Mouse (Mus musculus): Measurements from ENCODE around the gene Txnip.

DNA sequence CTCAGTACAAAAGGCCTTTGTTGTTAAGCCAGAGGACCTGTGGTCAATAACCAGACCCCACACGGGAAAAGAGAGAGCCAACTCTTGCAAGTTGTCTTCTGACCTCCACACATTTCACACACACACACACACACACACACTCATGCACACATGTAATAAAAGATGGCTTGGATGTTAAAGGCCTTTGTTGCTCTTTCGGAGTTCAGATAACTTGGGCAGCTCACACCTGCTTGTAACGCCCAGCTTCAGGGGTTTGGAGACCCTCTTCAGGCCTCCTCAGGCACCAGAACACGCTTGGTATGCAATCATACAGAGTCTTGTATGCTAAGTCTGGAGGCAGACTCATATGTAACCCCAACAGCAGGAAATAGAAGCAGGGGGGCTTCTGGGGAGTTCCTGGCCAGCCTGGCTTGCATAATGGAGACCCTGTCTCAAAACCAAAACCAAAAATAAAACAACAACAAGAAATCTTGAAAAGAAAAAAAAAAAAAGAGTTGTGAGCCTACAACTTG is 21.5 kb downstream of the Txnip start:
- no peak for TF ChIP-seq CTCF (IDR thresholded peaks at IDR 0.05; ENCODE audit: borderline replicate concordance, extremely low read depth, insufficient read depth, insufficient read length)
- TF ChIP-seq POLR2A (IDR thresholded peaks at IDR 0.05; ENCODE audit: borderline replicate concordance, extremely low read depth, insufficient read depth, insufficient read length, poor library complexity, severe bottlenecking) = no peak
